Mouse (Mus musculus): ENCODE measurements at regions not wholly inside any gene's neighbourhood (a gene's known extent, or its start where the extent isn't known, plus 50 kb on each side); places are given as distances from the start of the nearest gene placed in this dataset.

DNA sequence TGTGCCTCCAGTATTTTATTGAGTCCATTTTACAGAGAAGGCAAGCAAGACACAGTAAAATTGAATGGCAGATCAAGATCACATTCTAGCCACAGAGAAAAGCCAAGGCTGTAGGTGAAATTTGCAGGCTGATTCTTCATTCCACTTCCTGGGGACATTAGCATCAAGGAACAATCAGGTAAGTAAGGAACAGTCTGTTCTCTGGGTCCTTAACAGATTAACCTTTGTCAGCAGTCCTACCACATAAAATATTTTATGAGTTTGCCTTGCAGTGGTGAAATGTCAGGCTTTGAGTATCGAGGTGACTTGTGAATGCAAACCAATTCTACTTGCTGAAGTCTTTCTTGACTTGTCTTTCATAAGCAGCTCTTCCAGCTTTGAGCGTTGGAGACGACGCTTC lies 50.2 kb upstream of the Atp1a1 start:
- WGBS, result 77% methylated on average over 4 of the region's 4 CpGs
- Histone ChIP-seq H3K4me3 (ENCODE audit: low read length) (no peak overlapping the region), H3K9me3 (ENCODE audit: control insufficient read depth, low read length) (no peaks in the 10 kb centered on the region), H3K4me2 (ENCODE audit: low read depth, low read length) (no peak overlapping the region), H3K27ac (ENCODE audit: low read length) (no peak overlapping the region), H3K27me3 (ENCODE audit: control insufficient read depth, insufficient read depth, low read depth, low read length) (no peaks in the 10 kb centered on the region), H3K36me3 (ENCODE audit: control insufficient read depth, insufficient read depth, low read length) (no peaks in the 10 kb centered on the region), H3K4me1 (replicated peaks; ENCODE audit: control insufficient read depth, insufficient read depth, low read length) (no peaks in the 10 kb centered on the region), H3K9ac (ENCODE audit: low read length) (no peak overlapping the region)
- ATAC-seq (ENCODE audit: low read depth), result no peak
